Mouse (Mus musculus): Measurements from ENCODE around the gene Nbdy. TPM values are rescaled to one million over a fixed set of nuclear protein-coding genes. Genes with fewer than 3 reads are reported as not detected.

The Nbdy gene
- total and polyA plus RNA-seq, 3 experiments, result 35.4 to 75.7 TPM; not detected in 1

- H3K4me1 ChIP-seq (ENCODE audit: control insufficient read depth in 1 of 2, insufficient read depth in 2 of 2, low read length in 2 of 2), result no peaks in the 10 kb centered on the region
- no peak overlapping the region for H3K9ac ChIP-seq (ENCODE audit: control insufficient read depth, low read depth, low read length, poor library complexity, severe bottlenecking)
- H3K27me3 ChIP-seq (ENCODE audit: control insufficient read depth in 1 of 2, insufficient read depth in 2 of 2, low read length in 2 of 2), result no peaks in the 10 kb centered on the region
- no peak overlapping the region for H3K4me3 ChIP-seq (ENCODE audit: control insufficient read depth in 1 of 2, insufficient read depth in 1 of 2, low read depth in 2 of 2, low read length in 2 of 2)
- no peak for DNase-seq (ENCODE audit: low read depth, low spot score)
- TF ChIP-seq GABPA (IDR thresholded peaks at IDR 0.05; ENCODE audit: low read depth, low read length) (no peak), KAT2A (conservative IDR thresholded peaks at IDR 0.05; ENCODE audit: low read depth, low read length) (no peak), GATA1 (IDR thresholded peaks at IDR 0.05; ENCODE audit: low read depth, low read length) (no peak), MYB (IDR thresholded peaks at IDR 0.05; ENCODE audit: low read depth, low read length) (no peak), BHLHE40 (IDR thresholded peaks at IDR 0.05; ENCODE audit: borderline replicate concordance, low read depth, low read length) (no peak)
- H3K79me2 ChIP-seq (ENCODE audit: control insufficient read depth, insufficient read depth, low read length, poor library complexity), result no peaks in the 10 kb centered on the region
- H3K9me3 ChIP-seq (replicated peaks; ENCODE audit: insufficient read depth, low read length), result no peaks in the 10 kb centered on the region
- H3K27ac ChIP-seq (ENCODE audit: control insufficient read depth, low read depth, low read length), result no peak overlapping the region
- H3K36me3 ChIP-seq (ENCODE audit: control insufficient read depth in 1 of 2, insufficient read depth in 2 of 2, low read length in 2 of 2), result no peaks in the 10 kb centered on the region; a peak in 1 of 4 replicates
These were observed 15.7 kb upstream of the Nbdy start for GRCm38 (mm10) chrX:153707735-153708134.

GRCm38 (mm10) chrX:153716716-153717115 lies 6.7 kb upstream of the Nbdy start:
- Histone ChIP-seq H3K27me3 (ENCODE audit: control insufficient read depth in 1 of 2, insufficient read depth in 2 of 2, low read length in 2 of 2) (no peaks in the 10 kb centered on the region), H3K27ac (ENCODE audit: control insufficient read depth, low read depth, low read length) (no peak overlapping the region), H3K36me3 (ENCODE audit: control insufficient read depth in 1 of 2, insufficient read depth in 2 of 2, low read length in 2 of 2) (no peaks in the 10 kb centered on the region), H3K4me1 (ENCODE audit: control insufficient read depth in 1 of 2, insufficient read depth in 2 of 2, low read length in 2 of 2) (no peaks in the 10 kb centered on the region), H3K79me2 (ENCODE audit: control insufficient read depth, insufficient read depth, low read length, poor library complexity) (no peaks in the 10 kb centered on the region), H3K4me3 (ENCODE audit: control insufficient read depth in 1 of 2, insufficient read depth in 1 of 2, low read depth in 2 of 2, low read length in 2 of 2) (no peak overlapping the region), H3K9me3 (replicated peaks; ENCODE audit: insufficient read depth, low read length) (no peaks in the 10 kb centered on the region), H3K9ac (ENCODE audit: control insufficient read depth, low read depth, low read length, poor library complexity, severe bottlenecking) (no peak overlapping the region)
- no peak for DNase-seq (ENCODE audit: low read depth, low spot score)
- TF ChIP-seq KAT2A (conservative IDR thresholded peaks at IDR 0.05; ENCODE audit: low read depth, low read length) (no peak), ZC3H11A (IDR thresholded peaks at IDR 0.05; ENCODE audit: low read depth, low read length) (no peak), MAFK (IDR thresholded peaks at IDR 0.05; ENCODE audit: borderline replicate concordance, low read depth, low read length) (no peak), HCFC1 (IDR thresholded peaks at IDR 0.05; ENCODE audit: low read depth, low read length) (no peak)

GRCm38 (mm10) chrX:153719602-153720001 lies 3.8 kb upstream of the Nbdy start:
- Histone ChIP-seq H3K9ac (ENCODE audit: control insufficient read depth, low read depth, low read length, poor library complexity, severe bottlenecking) (no peak overlapping the region), H3K4me1 (ENCODE audit: control insufficient read depth in 1 of 2, insufficient read depth in 2 of 2, low read length in 2 of 2) (peaks cover 0 to 3% of the 10 kb centered on the region in 2 experiments; a peak in 1 of 4 replicates), H3K27ac (ENCODE audit: control insufficient read depth, low read depth, low read length) (no peak overlapping the region), H3K27me3 (ENCODE audit: control insufficient read depth in 1 of 2, insufficient read depth in 2 of 2, low read length in 2 of 2) (no peaks in the 10 kb centered on the region), H3K79me2 (ENCODE audit: control insufficient read depth, insufficient read depth, low read length, poor library complexity) (peaks cover 11% of the 10 kb centered on the region), H3K4me3 (ENCODE audit: control insufficient read depth in 1 of 2, insufficient read depth in 1 of 2, low read depth in 2 of 2, low read length in 2 of 2) (no peak overlapping the region), H3K9me3 (replicated peaks; ENCODE audit: insufficient read depth, low read length) (no peaks in the 10 kb centered on the region), H3K36me3 (ENCODE audit: control insufficient read depth in 1 of 2, insufficient read depth in 2 of 2, low read length in 2 of 2) (peaks cover 0 to 3% of the 10 kb centered on the region in 2 experiments; a peak in 2 of 4 replicates)
- TF ChIP-seq MAFK (IDR thresholded peaks at IDR 0.05; ENCODE audit: borderline replicate concordance, low read depth, low read length) (no peak), POLR2AphosphoS2 (IDR thresholded peaks at IDR 0.05; ENCODE audit: low read length) (no peak), ZC3H11A (IDR thresholded peaks at IDR 0.05; ENCODE audit: low read depth, low read length) (peak; percentile 25; the same call in 1 of the 2 replicates), SMC3 (IDR thresholded peaks at IDR 0.05; ENCODE audit: low read depth, low read length) (peak; percentile 52), CHD2 (IDR thresholded peaks at IDR 0.05; ENCODE audit: low read length) (no peak), GATA1 (IDR thresholded peaks at IDR 0.05; ENCODE audit: low read depth, low read length) (no peak), CTCF (IDR thresholded peaks at IDR 0.05 in 2 of 3, conservative IDR thresholded peaks at IDR 0.05 in 1 of 3; ENCODE audit: control insufficient read depth in 1 of 3, insufficient read depth in 1 of 3, low read depth in 2 of 3, low read length in 3 of 3, poor library complexity in 1 of 3, severe bottlenecking in 1 of 3) (peak; percentile 25 to 70 (median 57); a peak in 5 of 6 replicates), JUND (IDR thresholded peaks at IDR 0.05; ENCODE audit: low read depth, low read length) (no peak), UBTF (IDR thresholded peaks at IDR 0.05; ENCODE audit: borderline replicate concordance, insufficient read depth, low read depth, low read length) (no peak), E2F4 (IDR thresholded peaks at IDR 0.05; ENCODE audit: borderline replicate concordance, low read depth, low read length) (no peak), RAD21 (IDR thresholded peaks at IDR 0.05; ENCODE audit: low read depth, low read length) (peak; percentile 72), CHD1 (IDR thresholded peaks at IDR 0.05; ENCODE audit: low read depth, low read length) (no peak)
- peak; percentile 70 for DNase-seq (ENCODE audit: low read depth, low spot score)

Data from MEL (cell line).